In the genomic region with DNA sequence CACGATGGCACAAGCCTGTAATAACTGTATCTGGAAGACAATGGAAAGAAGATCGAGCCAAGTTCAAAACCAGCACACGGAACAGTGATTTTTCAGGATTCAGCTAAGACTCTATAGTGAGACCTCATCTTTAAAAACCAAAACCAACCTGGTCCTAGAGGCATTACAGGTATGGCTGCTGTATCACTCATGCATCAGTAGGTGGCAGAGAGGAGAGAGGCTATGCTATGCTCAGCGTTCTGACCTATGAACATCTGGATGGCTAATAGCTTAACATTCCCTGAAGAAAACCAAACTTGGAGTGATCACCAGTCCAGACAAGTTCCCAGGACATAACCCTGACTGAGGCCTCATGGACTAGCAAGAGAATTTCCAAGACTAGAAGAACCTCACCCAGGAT, we compare ENCODE assay signal across 25 mouse cellular contexts. TPM values are rescaled to one million over a fixed set of nuclear protein-coding genes. Genes with fewer than 3 reads are reported as not detected.
"Had no signal": no experiment of that assay in that cellular context is flagged by ENCODE, and none has a peak within 500 bp of the region (broad histone marks: within the 10 kb centered on the region; RNA-seq: fewer than 3 reads in every experiment).

No protein-coding gene starts in this region.

- H3K4me3 ChIP-seq: limb, embryonic 12.5 days; limb, embryonic 15.5 days; liver, embryonic 12.5 days; liver, embryonic 15.5 days; midbrain, embryonic 12.5 days; midbrain, embryonic 15.5 days; neural tube, embryonic 12.5 days; neural tube, embryonic 15.5 days had no signal

- H3K9me3 ChIP-seq: limb, embryonic 12.5 days; limb, embryonic 15.5 days; liver, embryonic 12.5 days; liver, embryonic 15.5 days; midbrain, embryonic 12.5 days; midbrain, embryonic 15.5 days; neural tube, embryonic 12.5 days; neural tube, embryonic 15.5 days had no signal

- H3K36me3 ChIP-seq: limb, embryonic 12.5 days; limb, embryonic 15.5 days; liver, embryonic 12.5 days; liver, embryonic 15.5 days; midbrain, embryonic 12.5 days; midbrain, embryonic 15.5 days; neural tube, embryonic 12.5 days; neural tube, embryonic 15.5 days had no signal

- H3K4me1 ChIP-seq: limb, embryonic 12.5 days; limb, embryonic 15.5 days; liver, embryonic 12.5 days; liver, embryonic 15.5 days; midbrain, embryonic 12.5 days; midbrain, embryonic 15.5 days; neural tube, embryonic 12.5 days; neural tube, embryonic 15.5 days had no signal

- H3K4me2 ChIP-seq: limb, embryonic 12.5 days; limb, embryonic 15.5 days; liver, embryonic 12.5 days; liver, embryonic 15.5 days; midbrain, embryonic 12.5 days; midbrain, embryonic 15.5 days; neural tube, embryonic 12.5 days; neural tube, embryonic 15.5 days had no signal

- ATAC-seq: inflammation-experienced regulatory T-cells, adult 6 months; midbrain, embryonic 15.5 days had no signal

- DNase-seq: kidney, adult 11 months; left cerebral cortex, postnatal 4 days; lung, adult 2 months; lung, postnatal 10 days; right cerebral cortex, adult 18-20 months; right cerebral cortex, postnatal 14 days; right cerebral cortex, postnatal 4 days; thymus, postnatal 25 days had no signal

- H3K27ac ChIP-seq: limb, embryonic 12.5 days; limb, embryonic 15.5 days; liver, embryonic 12.5 days; liver, embryonic 15.5 days; macrophage; midbrain, embryonic 12.5 days; midbrain, embryonic 15.5 days; neural tube, embryonic 12.5 days; neural tube, embryonic 15.5 days had no signal

- H3K9ac ChIP-seq: limb, embryonic 12.5 days; limb, embryonic 15.5 days; liver, embryonic 12.5 days; liver, embryonic 15.5 days; midbrain, embryonic 12.5 days; midbrain, embryonic 15.5 days; neural tube, embryonic 12.5 days; neural tube, embryonic 15.5 days had no signal

- H3K27me3 ChIP-seq: limb, embryonic 12.5 days; limb, embryonic 15.5 days; liver, embryonic 12.5 days; liver, embryonic 15.5 days; midbrain, embryonic 12.5 days; midbrain, embryonic 15.5 days; neural tube, embryonic 12.5 days; neural tube, embryonic 15.5 days had no signal

RNA-seq across cellular contexts. Expression of a gene that starts 8.3 kb away (rescaled TPM):
- total RNA-seq: layer of hippocampus, postnatal 14 days; left cerebral cortex, adult 8-10 months; left cerebral cortex, postnatal 14 days; left cerebral cortex, postnatal 4 days; megakaryocyte, adult 5-6 weeks had no signal
- polyA plus RNA-seq: inflammation-experienced regulatory T-cells, adult 6 months; kidney, embryonic 16.5 days; limb, embryonic 12.5 days; limb, embryonic 15.5 days; liver, embryonic 12.5 days; liver, embryonic 15.5 days; macrophage; midbrain, embryonic 12.5 days; midbrain, embryonic 15.5 days; neural tube, embryonic 12.5 days; neural tube, embryonic 15.5 days; stomach, embryonic 14.5 days; thymus, postnatal 0 days had no signal

RNA-seq across cellular contexts. Expression of a gene that starts 8.5 kb away (rescaled TPM):
- total RNA-seq: layer of hippocampus, postnatal 14 days; left cerebral cortex, adult 8-10 months; left cerebral cortex, postnatal 14 days; megakaryocyte, adult 5-6 weeks had no signal
- polyA plus RNA-seq: inflammation-experienced regulatory T-cells, adult 6 months; kidney, embryonic 16.5 days; limb, embryonic 12.5 days; limb, embryonic 15.5 days; liver, embryonic 12.5 days; liver, embryonic 15.5 days; macrophage; midbrain, embryonic 12.5 days; midbrain, embryonic 15.5 days; neural tube, embryonic 12.5 days; neural tube, embryonic 15.5 days; stomach, embryonic 14.5 days; thymus, postnatal 0 days had no signal

RNA-seq across cellular contexts. Expression of a gene that starts 16.8 kb away (rescaled TPM):
- total RNA-seq: layer of hippocampus, postnatal 14 days; left cerebral cortex, adult 8-10 months; left cerebral cortex, postnatal 14 days; left cerebral cortex, postnatal 4 days; megakaryocyte, adult 5-6 weeks had no signal
- polyA plus RNA-seq: inflammation-experienced regulatory T-cells, adult 6 months; kidney, embryonic 16.5 days; limb, embryonic 12.5 days; limb, embryonic 15.5 days; liver, embryonic 12.5 days; liver, embryonic 15.5 days; macrophage; midbrain, embryonic 12.5 days; midbrain, embryonic 15.5 days; neural tube, embryonic 12.5 days; neural tube, embryonic 15.5 days; stomach, embryonic 14.5 days; thymus, postnatal 0 days had no signal

RNA-seq across cellular contexts. Expression of a gene that starts 28.4 kb away (rescaled TPM):
- total RNA-seq: layer of hippocampus, postnatal 14 days; left cerebral cortex, adult 8-10 months; left cerebral cortex, postnatal 14 days; left cerebral cortex, postnatal 4 days; megakaryocyte, adult 5-6 weeks had no signal
- polyA plus RNA-seq: inflammation-experienced regulatory T-cells, adult 6 months; kidney, embryonic 16.5 days; limb, embryonic 12.5 days; limb, embryonic 15.5 days; liver, embryonic 12.5 days; liver, embryonic 15.5 days; macrophage; midbrain, embryonic 12.5 days; midbrain, embryonic 15.5 days; neural tube, embryonic 12.5 days; neural tube, embryonic 15.5 days; stomach, embryonic 14.5 days; thymus, postnatal 0 days had no signal

RNA-seq across cellular contexts. Expression of a gene that starts 34.1 kb away (rescaled TPM):
- total RNA-seq: layer of hippocampus, postnatal 14 days; left cerebral cortex, adult 8-10 months; left cerebral cortex, postnatal 14 days; left cerebral cortex, postnatal 4 days; megakaryocyte, adult 5-6 weeks had no signal
- polyA plus RNA-seq: inflammation-experienced regulatory T-cells, adult 6 months; kidney, embryonic 16.5 days; limb, embryonic 12.5 days; limb, embryonic 15.5 days; liver, embryonic 12.5 days; liver, embryonic 15.5 days; macrophage; midbrain, embryonic 12.5 days; midbrain, embryonic 15.5 days; neural tube, embryonic 15.5 days; thymus, postnatal 0 days had no signal
